Mouse (Mus musculus): Measurements from ENCODE around the gene Atp1b2. TPM values are rescaled to one million over a fixed set of nuclear protein-coding genes. Genes with fewer than 3 reads are reported as not detected.

Atp1b2 gene
- polyA plus RNA-seq, 1 experiment from 2014 or later: not detected

- no peak overlapping the region for H3K4me3 ChIP-seq (ENCODE audit: inconsistent target)
- H3K79me2 ChIP-seq (ENCODE audit: inconsistent target): no peaks in the 10 kb centered on the region
- H3K27ac ChIP-seq: no peak overlapping the region
- 53% methylated on average over 5 of the region's 5 CpGs for WGBS (ENCODE audit: missing documents)
- H3K36me3 ChIP-seq (ENCODE audit: inconsistent target): no peaks in the 10 kb centered on the region
These were observed 51.1 kb downstream of the Atp1b2 start for GRCm38 (mm10) chr11:69554539-69555140.

GRCm38 (mm10) chr11:69553341-69553721 is 52.4 kb downstream of the Atp1b2 start:
- Histone ChIP-seq H3K4me3 (ENCODE audit: inconsistent target) (no peak overlapping the region), H3K27ac (no peak overlapping the region), H3K79me2 (ENCODE audit: inconsistent target) (no peaks in the 10 kb centered on the region), H3K36me3 (ENCODE audit: inconsistent target) (no peaks in the 10 kb centered on the region)
- WGBS (ENCODE audit: missing documents): 93% methylated on average over 2 of the region's 2 CpGs

GRCm38 (mm10) chr11:69552622-69553340 is 53.0 kb downstream of the Atp1b2 start:
- Histone ChIP-seq H3K27ac (no peak overlapping the region), H3K4me3 (ENCODE audit: inconsistent target) (no peak overlapping the region), H3K36me3 (ENCODE audit: inconsistent target) (no peaks in the 10 kb centered on the region), H3K79me2 (ENCODE audit: inconsistent target) (no peaks in the 10 kb centered on the region)
- WGBS (ENCODE audit: missing documents): 58% methylated on average over 14 of the region's 14 CpGs

GRCm38 (mm10) chr11:69551310-69551709 is 54.4 kb downstream of the Atp1b2 start:
- Histone ChIP-seq H3K36me3 (ENCODE audit: inconsistent target) (no peaks in the 10 kb centered on the region), H3K79me2 (ENCODE audit: inconsistent target) (no peaks in the 10 kb centered on the region), H3K27ac (no peak overlapping the region), H3K4me3 (ENCODE audit: inconsistent target) (no peak overlapping the region)
- WGBS (ENCODE audit: missing documents): 91% methylated on average over 4 of the region's 4 CpGs

Other genes with a start within 250 kb of the Atp1b2 start
- 43.6 to 105 TPM (median 82.3 TPM) in 3 replicates for gene Chd3, start 236.5 kb downstream of the Atp1b2 start, polyA plus RNA-seq (2018)
- 60.0 to 104 TPM (median 95.8 TPM) in 3 replicates for gene Naa38, start 210.5 kb downstream of the Atp1b2 start, polyA plus RNA-seq (2018)
- 25.0 to 35.1 TPM (median 31.3 TPM) in 3 replicates for gene Cyb5d1, start 210.3 kb downstream of the Atp1b2 start, polyA plus RNA-seq (2018)
- 0.09 TPM in 1 of 3 replicates, not detected in the others for gene Tmem88, start 207.7 kb downstream of the Atp1b2 start, polyA plus RNA-seq (2018)
- gene Kdm6b, start 192.3 kb downstream of the Atp1b2 start, polyA plus RNA-seq (2018): 4.5 to 15.0 TPM (median 11.0 TPM) in 3 replicates
- 0.32 to 3.0 TPM (median 1.5 TPM) in 3 replicates for gene Dnah2, start 56.8 kb downstream of the Atp1b2 start, polyA plus RNA-seq (2018)
- 0.06 TPM in 1 of 3 replicates, not detected in the others for gene Efnb3, start 45.7 kb downstream of the Atp1b2 start, polyA plus RNA-seq (2018)
- gene Wrap53, start 25.7 kb downstream of the Atp1b2 start, polyA plus RNA-seq (2018): 4.4 to 5.0 TPM (median 5.0 TPM) in 3 replicates
- gene Trp53, start 25.6 kb downstream of the Atp1b2 start, polyA plus RNA-seq (2018): 32.6 to 59.9 TPM (median 52.5 TPM) in 3 replicates
- not detected in 3 replicates for gene Shbg, start 12.0 kb upstream of the Atp1b2 start, polyA plus RNA-seq (2018)
- gene Sat2, start 16.1 kb upstream of the Atp1b2 start, polyA plus RNA-seq (2018): 1.6 to 2.2 TPM (median 1.6 TPM) in 3 replicates
- 36.0 to 36.7 TPM (median 36.3 TPM) in 3 replicates for gene Fxr2, start 27.0 kb upstream of the Atp1b2 start, polyA plus RNA-seq (2018)
- gene Sox15, start 49.4 kb upstream of the Atp1b2 start, polyA plus RNA-seq (2018): 0.46 TPM in 1 of 3 replicates, not detected in the others
- 81.7 to 90.9 TPM (median 89.2 TPM) in 3 replicates for gene Mpdu1, start 56.7 kb upstream of the Atp1b2 start, polyA plus RNA-seq (2018)
- 3,562 to 8,261 TPM (median 3,776 TPM) in 3 replicates for gene Cd68, start 60.2 kb upstream of the Atp1b2 start, polyA plus RNA-seq (2018)
- gene Eif4a1, start 66.5 kb upstream of the Atp1b2 start, polyA plus RNA-seq (2018): 683 to 1,306 TPM (median 693 TPM) in 3 replicates
- gene Senp3, start 76.1 kb upstream of the Atp1b2 start, polyA plus RNA-seq (2018): 57.8 to 99.6 TPM (median 77.5 TPM) in 3 replicates
- gene Tnfsf13, start 79.8 kb upstream of the Atp1b2 start, polyA plus RNA-seq (2018): 16.4 to 43.4 TPM (median 40.3 TPM) in 3 replicates
- gene Tnfsf12, start 89.9 kb upstream of the Atp1b2 start, polyA plus RNA-seq (2018): 89.2 to 140 TPM (median 130 TPM) in 3 replicates
- 25.2 to 36.9 TPM (median 25.5 TPM) in 3 replicates for gene Tnfsfm13, start 90.2 kb upstream of the Atp1b2 start, polyA plus RNA-seq (2018)
- gene Polr2a, start 152.7 kb upstream of the Atp1b2 start, polyA plus RNA-seq (2018): 63.4 to 133 TPM (median 79.6 TPM) in 3 replicates
- not detected in 3 replicates for gene Slc35g3, start 156.0 kb upstream of the Atp1b2 start, polyA plus RNA-seq (2018)
- 11.6 to 17.8 TPM (median 12.0 TPM) in 3 replicates for gene Zbtb4, start 160.0 kb upstream of the Atp1b2 start, polyA plus RNA-seq (2018)
- not detected in 3 replicates for gene Chrnb1, start 190.0 kb upstream of the Atp1b2 start, polyA plus RNA-seq (2018)
- 0.69 to 2.7 TPM (median 2.3 TPM) in 3 replicates for gene Fgf11, start 195.9 kb upstream of the Atp1b2 start, polyA plus RNA-seq (2018)
- not detected in 3 replicates for gene Tmem102, start 199.7 kb upstream of the Atp1b2 start, polyA plus RNA-seq (2018)
- gene Gm39566, start 209.4 kb upstream of the Atp1b2 start, polyA plus RNA-seq (2018): not detected in 3 replicates
- gene Spem2, start 212.5 kb upstream of the Atp1b2 start, polyA plus RNA-seq (2018): not detected in 3 replicates
- not detected in 3 replicates for gene Spem1, start 216.2 kb upstream of the Atp1b2 start, polyA plus RNA-seq (2018)
- 0.80 to 2.1 TPM (median 1.0 TPM) in 3 replicates for gene Nlgn2, start 231.8 kb upstream of the Atp1b2 start, polyA plus RNA-seq (2018)
- 71.2 to 302 TPM (median 269 TPM) in 3 replicates for gene Tmem256, start 232.6 kb upstream of the Atp1b2 start, polyA plus RNA-seq (2018)
- 23.8 to 38.1 TPM (median 36.6 TPM) in 3 replicates for gene Plscr3, start 240.4 kb upstream of the Atp1b2 start, polyA plus RNA-seq (2018)

All from macrophage (primary cell).